Mouse (Mus musculus) layer of hippocampus, adult 18-20 months (tissue): ENCODE data around the gene Ush1g. TPM values are rescaled to one million over a fixed set of nuclear protein-coding genes. Genes with fewer than 3 reads are reported as not detected.

Source experiments
- DNase-seq, 2 experiments: peaks; one replicate each; pipeline ENCODE4 v3.0.0; 2022; ENCODE audit warnings: low spot score in 2 of 2
- total RNA-seq, 2 experiments: library from RNA; stranded (reverse); gene quantifications; 2 replicates each; pipeline ENCODE4 v1.2.3; 2021

Gene Ush1g
- total RNA-seq, 2 experiments from 2014 or later = 0.66 to 0.79 TPM

DNA sequence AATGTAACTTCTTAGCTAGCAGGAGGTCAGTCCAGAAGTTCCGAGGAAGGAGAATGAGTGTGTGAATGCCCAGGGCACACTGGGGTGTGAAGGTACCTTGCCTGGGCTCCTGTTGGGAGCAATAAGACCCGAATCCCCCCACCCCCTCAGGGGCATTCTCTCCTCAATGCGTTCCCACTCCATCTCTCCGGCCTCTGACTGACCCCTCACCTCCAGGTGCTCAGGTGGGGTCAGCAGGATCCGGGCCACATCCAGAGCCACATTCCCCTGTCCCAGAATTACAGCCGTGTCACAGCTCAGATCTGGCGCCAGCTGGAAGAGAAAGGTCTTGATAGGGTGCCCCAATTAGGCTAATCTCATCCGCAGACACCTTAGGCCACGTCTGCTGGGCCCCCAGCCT is 50.8 kb downstream of the Ush1g start:
- DNase-seq = no peak

DNA sequence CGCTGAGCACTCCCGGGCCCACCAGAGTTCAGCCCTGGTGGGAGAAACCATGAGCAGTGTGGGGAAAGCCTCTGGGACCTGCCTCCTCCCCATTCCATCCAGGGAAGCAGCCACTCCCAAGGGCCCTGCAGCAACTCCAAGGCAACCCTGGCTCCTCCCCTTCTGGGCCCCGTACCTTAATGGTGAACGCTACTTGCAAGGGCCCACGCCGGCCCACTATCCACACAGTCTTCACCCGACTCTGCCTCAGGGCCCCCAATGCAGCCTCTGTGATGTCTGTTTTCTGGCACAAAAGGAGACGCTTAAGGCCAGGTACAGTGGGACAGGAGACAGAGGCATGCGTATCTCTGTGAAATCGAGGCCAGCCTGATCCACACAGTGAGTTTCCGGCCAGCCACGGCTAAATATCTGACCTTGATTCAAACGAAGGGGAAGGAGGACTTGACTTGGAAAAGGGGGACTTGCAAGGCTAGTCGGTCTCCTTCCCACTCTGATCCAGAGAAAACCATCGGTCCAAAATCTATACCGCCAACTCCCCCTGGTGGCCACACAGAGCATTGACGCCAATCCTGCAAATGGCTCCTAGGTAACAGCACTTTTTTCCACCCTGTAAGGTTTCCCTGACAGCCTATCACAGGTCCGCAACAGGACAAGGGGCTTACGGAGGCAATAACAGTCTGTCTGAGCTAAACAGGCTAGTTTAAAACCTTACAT is 51.5 kb downstream of the Ush1g start:
- peak; percentile 69 to 91 for DNase-seq

DNA sequence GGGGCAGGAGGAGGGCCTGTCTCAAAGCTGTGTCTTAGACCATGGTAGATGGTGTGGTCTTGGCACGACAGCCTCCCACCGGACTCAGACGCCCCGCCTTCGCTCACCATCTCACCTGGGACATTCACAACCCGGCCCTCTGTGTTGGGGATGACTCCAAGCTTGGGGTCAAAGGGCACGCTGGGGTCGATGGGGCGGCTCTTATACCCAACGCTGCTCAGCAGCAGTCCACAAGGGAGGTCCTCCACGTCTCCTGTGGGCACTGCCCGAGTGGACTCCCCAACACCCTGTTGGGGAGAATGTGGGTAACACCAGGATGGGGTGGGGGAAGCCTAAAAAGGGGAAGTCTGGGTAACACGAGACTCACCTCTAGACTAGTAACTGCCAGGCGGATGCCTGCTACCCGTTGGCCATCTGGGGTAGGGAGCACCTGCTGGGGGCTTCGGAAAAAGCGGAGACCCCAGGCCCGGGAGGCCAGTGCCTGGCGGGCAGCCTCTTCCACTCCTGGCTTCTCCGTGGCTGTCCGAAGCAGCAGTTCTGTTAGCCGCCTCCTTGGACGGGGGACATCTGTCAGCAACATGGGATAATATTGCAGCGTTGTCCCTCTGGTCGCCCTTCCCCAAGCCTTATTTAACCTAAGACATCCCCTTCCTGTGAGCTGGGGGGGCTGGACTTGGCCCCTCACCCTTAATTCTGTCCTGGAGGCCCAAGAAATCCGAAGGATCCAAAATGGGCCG is 52.3 kb downstream of the Ush1g start:
- no peak for DNase-seq

DNA sequence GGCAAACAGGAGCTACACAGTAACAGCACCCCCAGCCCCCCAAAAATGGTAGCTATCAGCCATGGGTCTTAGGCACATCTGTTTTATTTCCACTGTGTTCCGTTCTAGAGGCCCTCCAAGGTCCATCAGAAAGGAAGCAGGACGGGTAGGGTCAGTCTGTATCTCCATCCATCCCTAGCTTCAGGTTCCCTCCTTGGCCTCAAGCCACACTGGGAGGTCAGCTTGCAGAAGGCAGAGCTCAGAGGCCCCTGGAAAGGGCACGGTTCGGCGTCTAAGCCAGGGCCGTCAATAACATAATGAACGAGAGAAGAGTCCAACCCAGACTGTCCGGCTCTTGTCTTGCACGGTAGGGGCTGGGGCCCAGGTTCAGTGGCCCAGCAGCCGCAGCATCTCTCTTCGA is 53.9 kb downstream of the Ush1g start:
- DNase-seq = no peak

DNA sequence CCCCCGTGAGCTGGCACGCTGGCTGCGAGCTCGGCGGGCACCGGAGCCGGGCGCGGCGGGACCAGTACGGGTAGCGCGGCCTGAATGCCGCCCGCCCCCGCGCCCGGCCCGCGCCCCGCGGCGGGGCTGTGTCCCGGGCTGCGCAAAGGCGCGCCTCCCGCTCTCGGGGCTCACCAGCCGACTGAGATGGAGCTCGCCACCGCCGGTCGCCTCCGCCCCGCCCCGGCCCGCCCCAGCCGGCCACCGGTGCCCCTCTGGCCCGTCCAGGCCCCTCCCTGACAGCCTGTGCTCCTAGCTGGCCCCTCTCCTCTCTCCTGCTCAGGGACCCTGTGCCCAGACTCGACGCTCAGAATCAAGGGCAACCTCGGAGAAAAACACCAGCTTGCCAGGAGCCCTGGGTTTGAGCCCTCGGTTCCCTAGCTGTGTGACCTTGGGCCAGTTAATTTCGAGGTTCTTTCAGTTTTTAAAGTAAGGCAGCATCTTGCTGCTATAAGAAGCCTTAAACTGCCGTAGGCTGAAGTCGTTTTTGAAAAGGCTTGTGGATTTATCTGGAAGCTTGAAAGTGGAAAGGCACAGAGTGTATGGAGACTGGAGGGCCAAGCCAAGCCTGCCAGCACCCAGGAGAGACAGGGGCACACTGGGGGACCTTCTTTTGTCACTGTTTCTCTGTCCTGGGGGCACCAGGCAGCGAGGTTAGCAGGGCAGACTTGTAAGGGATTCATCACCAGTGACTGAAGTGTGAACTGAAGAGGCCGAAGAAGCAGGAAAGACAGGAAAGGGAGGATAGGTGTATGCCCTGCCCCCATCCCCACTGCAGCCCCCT is 54.6 kb downstream of the Ush1g start, which contains the start of gene Grin2c:
Gene Grin2c, minus strand, starts transcription at position 183 of the 823 bp plus-strand sequence.
- no peak for DNase-seq

DNA sequence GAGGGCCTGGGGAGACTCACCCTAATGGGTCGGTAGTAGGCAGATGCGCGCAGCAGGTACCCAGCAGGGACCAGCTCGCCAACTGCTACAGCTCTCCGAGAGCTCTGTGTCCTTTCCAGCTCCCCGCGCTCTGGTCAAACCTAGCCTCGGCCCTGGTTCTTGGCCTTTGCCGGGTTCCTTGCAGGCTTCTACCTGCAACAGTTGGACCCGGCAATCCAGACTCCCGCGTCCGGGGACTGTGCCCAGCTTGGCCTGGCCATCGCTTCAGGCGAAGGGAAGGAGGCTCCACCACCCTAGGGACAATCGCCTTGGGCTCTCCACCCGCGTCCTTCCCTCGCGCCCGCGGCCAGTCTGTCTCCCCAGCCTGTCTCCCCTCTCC is 55.5 kb downstream of the Ush1g start:
- no peak for DNase-seq

DNA sequence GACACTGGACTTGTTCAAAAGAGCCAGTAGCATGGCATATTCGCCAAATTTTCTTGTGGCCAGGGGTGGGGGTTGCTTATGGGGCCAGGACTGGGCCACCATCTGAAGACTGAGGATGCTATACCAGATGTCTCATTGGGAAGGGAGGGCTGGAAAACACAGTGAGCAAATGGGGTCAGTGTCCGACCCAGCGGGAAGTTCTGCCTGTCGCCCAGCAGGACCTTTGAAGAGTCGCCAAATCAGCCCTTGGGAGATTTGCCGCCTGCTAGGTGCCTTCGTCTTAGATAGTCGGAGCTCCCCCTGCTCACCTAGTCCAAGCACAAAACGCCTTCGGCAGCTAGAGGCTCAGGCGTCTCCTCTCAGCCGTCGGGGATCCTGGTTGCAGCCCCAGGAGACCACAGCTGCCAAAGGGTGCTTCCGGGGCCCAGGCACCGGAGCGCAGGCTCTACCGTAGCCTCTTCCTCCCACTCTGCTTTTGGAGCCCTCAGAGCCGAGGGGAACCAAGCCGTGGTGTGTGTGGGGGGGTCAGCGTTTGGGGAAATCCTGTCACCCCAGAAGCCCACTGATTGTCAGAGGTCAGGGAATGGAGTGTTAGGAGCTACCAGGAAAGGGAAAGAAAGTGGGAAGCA is 56.0 kb downstream of the Ush1g start:
- no peak for DNase-seq

Other genes with a start within 250 kb of the Ush1g start
- gene Rab37, start 230.6 kb downstream of the Ush1g start, total RNA-seq = 1 to 10 TPM; 3.7 to 4.2 TPM
- gene Cd300lf, start 188.0 kb downstream of the Ush1g start, total RNA-seq = under 1 TPM; 0.45 to 0.51 TPM
- 10 to 100 TPM; 66.9 to 70.4 TPM for gene Slc9a3r1, start 158.7 kb downstream of the Ush1g start, total RNA-seq
- gene Tmem104, start 134.6 kb downstream of the Ush1g start, total RNA-seq = 10 to 100 TPM; 16.7 to 17.7 TPM
- 10 to 100 TPM; 24.2 to 26.0 TPM for gene Nat9, start 134.2 kb downstream of the Ush1g start, total RNA-seq
- gene Grin2c, start 54.8 kb downstream of the Ush1g start, total RNA-seq = 10 to 100 TPM; 43.3 to 44.8 TPM
- 10 to 100 TPM; 19.0 to 19.9 TPM for gene Fdxr, start 45.0 kb downstream of the Ush1g start, total RNA-seq
- gene Fads6, start 24.4 kb downstream of the Ush1g start, total RNA-seq = 10 to 100 TPM; 16.7 to 17.3 TPM
- gene Otop2, start 14.9 kb downstream of the Ush1g start, total RNA-seq = 1 to 10 TPM in 1 of 2 experiments, under 1 TPM in 1; 0.20 to 1.0 TPM
- gene Otop3, start 12.7 kb upstream of the Ush1g start, total RNA-seq = under 1 TPM in 1 of 2 experiments, not detected in 1; 0.22 TPM
- 100 to 1,000 TPM; 110 to 115 TPM for gene Hid1, start 45.7 kb upstream of the Ush1g start, total RNA-seq
- 10 to 100 TPM; 29.7 to 30.6 TPM for gene Cdr2l, start 59.9 kb upstream of the Ush1g start, total RNA-seq
- gene Mrpl58, start 81.7 kb upstream of the Ush1g start, total RNA-seq = 100 to 1,000 TPM in 1 of 2 experiments, 10 to 100 TPM in 1; 97.7 to 102 TPM
- gene Atp5h, start 97.9 kb upstream of the Ush1g start, total RNA-seq = 100 to 1,000 TPM; 468 to 483 TPM
- 10 to 100 TPM; 81.5 to 82.2 TPM for gene Kctd2, start 98.1 kb upstream of the Ush1g start, total RNA-seq
- gene Trim80, start 118.5 kb upstream of the Ush1g start, total RNA-seq = not detected
- gene Slc16a5, start 140.4 kb upstream of the Ush1g start, total RNA-seq = not detected
- 10 to 100 TPM; 11.4 to 13.8 TPM for gene Armc7, start 153.6 kb upstream of the Ush1g start, total RNA-seq
- gene Nt5c, start 169.8 kb upstream of the Ush1g start, total RNA-seq = 10 to 100 TPM; 66.5 to 66.8 TPM
- gene Jpt1, start 192.3 kb upstream of the Ush1g start, total RNA-seq = 100 to 1,000 TPM; 136 to 139 TPM
- 100 to 1,000 TPM; 307 to 316 TPM for gene Sumo2, start 214.2 kb upstream of the Ush1g start, total RNA-seq
- gene Nup85, start 242.4 kb upstream of the Ush1g start, total RNA-seq = 10 to 100 TPM; 46.8 to 48.6 TPM